Mouse (Mus musculus): ENCODE data around the gene Tspan12. TPM values are rescaled to one million over a fixed set of nuclear protein-coding genes. Genes with fewer than 3 reads are reported as not detected.

Gene Tspan12
- total RNA-seq, 1 experiment, result 2.5 TPM

- no peak for DNase-seq (ENCODE audit: low read depth, low spot score)
- H3K36me3 ChIP-seq (ENCODE audit: control insufficient read depth, insufficient read depth, low read length, poor library complexity, severe bottlenecking), result no peaks in the 10 kb centered on the region
- in situ Hi-C loops (cut with MboI; ENCODE audit: low sequenced_read_pairs in 2 of 2, unreplicated experiment in 2 of 2), result loop anchor here in 1 of 2 experiments (25.0 kb wide), 1 partner anchor 300 kb away; no protein-coding TSS in a partner anchor
- no peak overlapping the region for H3K27ac ChIP-seq (ENCODE audit: insufficient read depth, low read depth, low read length, poor library complexity, severe bottlenecking)
- no peaks in the 10 kb centered on the region for H3K9me3 ChIP-seq (ENCODE audit: control insufficient read depth, insufficient read depth, low read depth, low read length)
- H3K4me1 ChIP-seq (ENCODE audit: control insufficient read depth in 2 of 2, insufficient read depth in 2 of 2, low read length in 2 of 2, poor library complexity in 1 of 2), result no peaks in the 10 kb centered on the region
- TF ChIP-seq CHD2 (IDR thresholded peaks at IDR 0.05; ENCODE audit: low read depth, low read length) (no peak), MAFK (IDR thresholded peaks at IDR 0.05; ENCODE audit: insufficient read depth, low read depth, low read length) (no peak), HCFC1 (IDR thresholded peaks at IDR 0.05; ENCODE audit: borderline replicate concordance, insufficient read depth, low read length) (no peak), ZC3H11A (IDR thresholded peaks at IDR 0.05; ENCODE audit: borderline replicate concordance, low read depth, low read length) (no peak), ZNF384 (IDR thresholded peaks at IDR 0.05; ENCODE audit: low read depth, low read length) (no peak)
- no peak overlapping the region for H3K4me3 ChIP-seq (ENCODE audit: insufficient read depth in 1 of 2, low read depth in 1 of 2, low read length in 2 of 2, poor library complexity in 1 of 2, severe bottlenecking in 1 of 2)
- no peak overlapping the region for H3K9ac ChIP-seq (ENCODE audit: insufficient read depth, low read depth, low read length, poor library complexity, severe bottlenecking)
These were observed 64.6 kb downstream of the Tspan12 start for GRCm38 (mm10) chr6:21787757-21788156.

DNA sequence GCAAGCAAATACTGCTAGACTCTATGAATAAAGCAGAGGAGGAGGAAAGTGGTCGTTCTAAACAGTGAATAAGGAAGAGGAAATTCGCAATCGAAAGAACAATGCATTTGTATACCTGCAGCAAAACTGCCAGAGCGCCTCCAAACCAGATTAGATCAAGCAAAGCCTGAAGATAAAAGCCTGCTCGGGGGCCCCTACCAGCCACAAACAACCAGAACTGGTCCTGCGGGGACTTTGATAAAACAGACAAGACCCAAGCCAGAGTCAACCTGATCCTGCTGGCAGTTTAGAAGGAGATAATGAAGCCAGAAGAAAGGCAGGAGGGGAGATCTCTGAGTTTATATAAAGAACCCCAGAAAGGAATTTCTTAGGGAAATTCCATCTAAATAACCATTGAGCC lies 65.0 kb downstream of the Tspan12 start:
- TF ChIP-seq ZC3H11A (IDR thresholded peaks at IDR 0.05; ENCODE audit: borderline replicate concordance, low read depth, low read length), result no peak
- TF ChIP-seq MAFK (IDR thresholded peaks at IDR 0.05; ENCODE audit: insufficient read depth, low read depth, low read length), result no peak
- TF ChIP-seq HCFC1 (IDR thresholded peaks at IDR 0.05; ENCODE audit: borderline replicate concordance, insufficient read depth, low read length), result no peak
- no peak for TF ChIP-seq ZNF384 (IDR thresholded peaks at IDR 0.05; ENCODE audit: low read depth, low read length)
- TF ChIP-seq CHD2 (IDR thresholded peaks at IDR 0.05; ENCODE audit: low read depth, low read length), result no peak
- Histone ChIP-seq H3K4me1 (ENCODE audit: control insufficient read depth in 2 of 2, insufficient read depth in 2 of 2, low read length in 2 of 2, poor library complexity in 1 of 2) (no peaks in the 10 kb centered on the region), H3K4me3 (ENCODE audit: insufficient read depth in 1 of 2, low read depth in 1 of 2, low read length in 2 of 2, poor library complexity in 1 of 2, severe bottlenecking in 1 of 2) (no peak overlapping the region), H3K27ac (ENCODE audit: insufficient read depth, low read depth, low read length, poor library complexity, severe bottlenecking) (no peak overlapping the region), H3K36me3 (ENCODE audit: control insufficient read depth, insufficient read depth, low read length, poor library complexity, severe bottlenecking) (no peaks in the 10 kb centered on the region), H3K9ac (ENCODE audit: insufficient read depth, low read depth, low read length, poor library complexity, severe bottlenecking) (no peak overlapping the region), H3K9me3 (ENCODE audit: control insufficient read depth, insufficient read depth, low read depth, low read length) (no peaks in the 10 kb centered on the region)
- DNase-seq (ENCODE audit: low read depth, low spot score), result no peak
- in situ Hi-C loops (cut with MboI; ENCODE audit: low sequenced_read_pairs in 2 of 2, unreplicated experiment in 2 of 2), result loop anchor here in 1 of 2 experiments (25.0 kb wide), 1 partner anchor 300 kb away; no protein-coding TSS in a partner anchor

DNA sequence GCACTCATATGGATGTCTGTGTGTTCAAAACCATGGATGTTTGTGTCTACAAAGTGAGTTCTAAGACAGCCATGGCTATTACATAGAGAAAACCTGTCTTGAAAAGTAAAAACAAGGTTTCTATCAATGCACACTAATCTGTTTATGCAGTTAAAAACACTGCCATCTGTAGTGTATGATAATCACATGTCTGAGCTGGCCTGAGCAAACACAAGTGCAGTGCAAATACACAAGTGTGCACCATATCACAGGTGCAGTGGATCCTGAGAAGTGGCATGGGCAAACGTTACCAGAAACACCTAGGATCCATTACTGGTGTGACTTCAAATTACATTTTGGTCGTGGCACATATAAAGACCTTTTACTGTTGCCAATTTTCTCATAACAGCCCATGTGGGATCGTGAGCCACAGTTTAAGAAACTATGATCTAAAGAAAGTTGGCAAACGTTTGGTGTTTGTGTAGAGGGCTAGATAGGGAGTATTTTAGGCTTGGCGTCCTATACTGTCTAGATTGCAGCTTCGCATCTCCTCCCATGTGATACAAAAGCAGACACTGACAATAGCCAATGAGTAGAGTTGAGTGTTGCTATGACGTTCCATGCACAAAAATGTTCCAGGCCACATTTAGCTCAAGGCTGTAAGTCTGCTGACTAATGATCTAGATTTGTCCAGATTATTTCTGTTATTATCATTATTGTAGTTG lies 78.0 kb downstream of the Tspan12 start:
- Histone ChIP-seq H3K36me3 (ENCODE audit: control insufficient read depth, insufficient read depth, low read length, poor library complexity, severe bottlenecking) (no peaks in the 10 kb centered on the region), H3K27ac (ENCODE audit: insufficient read depth, low read depth, low read length, poor library complexity, severe bottlenecking) (no peak overlapping the region), H3K4me1 (ENCODE audit: control insufficient read depth in 2 of 2, insufficient read depth in 2 of 2, low read length in 2 of 2, poor library complexity in 1 of 2) (no peaks in the 10 kb centered on the region), H3K4me3 (ENCODE audit: insufficient read depth in 1 of 2, low read depth in 1 of 2, low read length in 2 of 2, poor library complexity in 1 of 2, severe bottlenecking in 1 of 2) (no peak overlapping the region), H3K9ac (ENCODE audit: insufficient read depth, low read depth, low read length, poor library complexity, severe bottlenecking) (no peak overlapping the region), H3K9me3 (ENCODE audit: control insufficient read depth, insufficient read depth, low read depth, low read length) (no peaks in the 10 kb centered on the region)
- no peak for DNase-seq (ENCODE audit: low read depth, low spot score)
- in situ Hi-C loops (cut with MboI; ENCODE audit: low sequenced_read_pairs in 2 of 2, unreplicated experiment in 2 of 2), result no loop called here
- TF ChIP-seq CHD2 (IDR thresholded peaks at IDR 0.05; ENCODE audit: low read depth, low read length) (no peak), HCFC1 (IDR thresholded peaks at IDR 0.05; ENCODE audit: borderline replicate concordance, insufficient read depth, low read length) (no peak), MAFK (IDR thresholded peaks at IDR 0.05; ENCODE audit: insufficient read depth, low read depth, low read length) (no peak), ZNF384 (IDR thresholded peaks at IDR 0.05; ENCODE audit: low read depth, low read length) (no peak), ZC3H11A (IDR thresholded peaks at IDR 0.05; ENCODE audit: borderline replicate concordance, low read depth, low read length) (no peak)

DNA sequence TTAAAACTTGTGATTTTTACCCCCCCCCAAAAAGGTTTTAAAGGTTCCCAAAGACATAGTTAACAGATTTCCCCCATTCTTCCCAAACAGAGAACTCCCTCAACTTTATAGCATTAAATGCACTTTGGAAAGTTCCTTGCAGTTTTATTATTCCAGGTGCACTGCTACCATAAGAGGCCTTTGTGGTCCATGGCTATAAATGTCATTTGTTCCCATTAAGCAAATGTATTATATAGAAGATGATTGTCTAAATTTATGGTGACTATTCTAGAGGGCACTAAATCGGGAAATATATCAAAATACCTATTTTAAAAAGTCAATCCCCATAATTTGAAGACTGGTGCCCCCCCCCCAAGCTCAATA lies 82.9 kb downstream of the Tspan12 start:
- Histone ChIP-seq H3K9me3 (ENCODE audit: control insufficient read depth, insufficient read depth, low read depth, low read length) (no peaks in the 10 kb centered on the region), H3K9ac (ENCODE audit: insufficient read depth, low read depth, low read length, poor library complexity, severe bottlenecking) (no peak overlapping the region), H3K4me3 (ENCODE audit: insufficient read depth in 1 of 2, low read depth in 1 of 2, low read length in 2 of 2, poor library complexity in 1 of 2, severe bottlenecking in 1 of 2) (no peak overlapping the region), H3K4me1 (ENCODE audit: control insufficient read depth in 2 of 2, insufficient read depth in 2 of 2, low read length in 2 of 2, poor library complexity in 1 of 2) (no peaks in the 10 kb centered on the region), H3K27ac (ENCODE audit: insufficient read depth, low read depth, low read length, poor library complexity, severe bottlenecking) (no peak overlapping the region), H3K36me3 (ENCODE audit: control insufficient read depth, insufficient read depth, low read length, poor library complexity, severe bottlenecking) (no peaks in the 10 kb centered on the region)
- no peak for DNase-seq (ENCODE audit: low read depth, low spot score)
- in situ Hi-C loops (cut with MboI; ENCODE audit: low sequenced_read_pairs in 2 of 2, unreplicated experiment in 2 of 2), result no loop called here
- no peak for TF ChIP-seq ZNF384 (IDR thresholded peaks at IDR 0.05; ENCODE audit: low read depth, low read length)
- TF ChIP-seq ZC3H11A (IDR thresholded peaks at IDR 0.05; ENCODE audit: borderline replicate concordance, low read depth, low read length), result no peak
- no peak for TF ChIP-seq CHD2 (IDR thresholded peaks at IDR 0.05; ENCODE audit: low read depth, low read length)
- no peak for TF ChIP-seq HCFC1 (IDR thresholded peaks at IDR 0.05; ENCODE audit: borderline replicate concordance, insufficient read depth, low read length)
- TF ChIP-seq MAFK (IDR thresholded peaks at IDR 0.05; ENCODE audit: insufficient read depth, low read depth, low read length), result no peak
